In the genomic region with DNA sequence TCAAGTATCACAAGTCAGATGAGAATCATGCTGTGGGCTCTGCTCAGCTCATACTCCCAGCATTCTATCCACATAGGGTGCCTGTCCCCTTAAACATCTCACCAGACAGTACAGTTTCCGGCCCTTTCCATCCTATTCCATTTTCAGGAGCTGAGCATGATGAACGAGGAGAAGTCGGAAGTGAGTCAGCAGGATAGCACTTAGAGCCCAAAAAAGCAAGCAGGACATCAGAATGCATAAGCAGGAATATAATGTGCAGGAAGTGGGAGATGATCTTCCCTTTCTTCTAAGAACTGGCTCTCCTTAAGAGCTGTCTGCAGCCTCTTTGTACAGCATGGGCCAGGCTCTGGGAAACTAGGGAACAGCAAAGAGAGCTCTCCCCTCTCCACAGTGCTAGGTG, we compare ENCODE assay signal across 24 mouse cellular contexts. TPM values are rescaled to one million over a fixed set of nuclear protein-coding genes. Genes with fewer than 3 reads are reported as not detected.
DNase-seq lines count a peak whose midpoint lies in the region; ATAC-seq and TF ChIP-seq lines count a peak whose summit lies in the region.
"Had no signal": no experiment of that assay in that cellular context is flagged by ENCODE, and none has a peak within 500 bp of the region (broad histone marks: within the 10 kb centered on the region; RNA-seq: fewer than 3 reads in every experiment).

No protein-coding gene starts in this region.

- H3K9ac ChIP-seq in kidney, embryonic 15.5 days = no peak overlapping the region
- no peak overlapping the region for H3K9ac ChIP-seq in kidney, embryonic 14.5 days (ENCODE audit: low read depth, low read length)
- H3K9ac ChIP-seq: hindbrain, embryonic 12.5 days; limb, embryonic 15.5 days; liver, postnatal 0 days; neural tube, embryonic 12.5 days had no signal

- H3K27ac ChIP-seq in kidney, embryonic 15.5 days = 0 out of 2 replicates have a peak overlapping the region, but pooled peaks have one; percentile 13
- H3K27ac ChIP-seq in kidney, embryonic 14.5 days (ENCODE audit: low read depth, low read length) = no peak overlapping the region
- no peak overlapping the region for H3K27ac ChIP-seq in gastrocnemius, adult 2 months
- H3K27ac ChIP-seq: hindbrain, embryonic 12.5 days; limb, embryonic 15.5 days; midbrain, embryonic 10.5 days; neural tube, embryonic 12.5 days had no signal

- no peak for TF ChIP-seq CTCF in lung, adult 2 months (IDR thresholded peaks at IDR 0.05; ENCODE audit: insufficient read depth, low read length)
- TF ChIP-seq CTCF in gastrocnemius, adult 2 months (IDR thresholded peaks at IDR 0.05) = no peak

- H3K9me3 ChIP-seq in kidney, embryonic 15.5 days (replicated peaks) = no peaks in the 10 kb centered on the region
- no peaks in the 10 kb centered on the region for H3K9me3 ChIP-seq in kidney, embryonic 14.5 days (ENCODE audit: control insufficient read depth, low read length)
- H3K9me3 ChIP-seq: G1E; hindbrain, embryonic 12.5 days; limb, embryonic 15.5 days; midbrain, embryonic 10.5 days; neural tube, embryonic 12.5 days had no signal

- no peak for ATAC-seq in kidney, embryonic 15.5 days (replicated peaks; ENCODE audit: low FRiP score)
- no peak for ATAC-seq in kidney, embryonic 14.5 days (ENCODE audit: low FRiP score, low TSS enrichment)
- ATAC-seq: CD4-positive, CD25-positive, alpha-beta regulatory T cell, adult 4 months; forebrain, embryonic 14.5 days; inflammation-experienced regulatory T-cells, adult 6 months; liver, postnatal 0 days had no signal

- DNase-seq in lung, postnatal 10 days = peak; percentile 20
- no peak for DNase-seq in lung, adult 2 months
- DNase-seq in brain, adult 2 months (ENCODE audit: low read depth, low spot score) = peak; percentile 85
- peak; percentile 32 to 39 for DNase-seq in left cerebral cortex, postnatal 14 days (ENCODE audit: low spot score in 2 of 2)
- DNase-seq in gastrocnemius, adult 2 months = no peak
- no peak for DNase-seq in thymus, postnatal 14 days
- DNase-seq: adrenal gland, adult 8-10 months; cerebellum, adult 11-12 months; cerebellum, postnatal 25 days; gastrocnemius, postnatal 14 days; heart, postnatal 10 days; liver, postnatal 0 days; thymus, adult 18-20 months had no signal

- no peak overlapping the region for H3K4me2 ChIP-seq in kidney, embryonic 15.5 days
- no peak overlapping the region for H3K4me2 ChIP-seq in kidney, embryonic 14.5 days (replicated peaks; ENCODE audit: low read depth, low read length)
- H3K4me2 ChIP-seq: hindbrain, embryonic 12.5 days; limb, embryonic 15.5 days; neural tube, embryonic 12.5 days had no signal

- no peaks in the 10 kb centered on the region for H3K36me3 ChIP-seq in kidney, embryonic 15.5 days
- no peaks in the 10 kb centered on the region for H3K36me3 ChIP-seq in kidney, embryonic 14.5 days (ENCODE audit: control insufficient read depth, insufficient read depth, low read length)
- H3K36me3 ChIP-seq: G1E; hindbrain, embryonic 12.5 days; limb, embryonic 15.5 days; midbrain, embryonic 10.5 days; neural tube, embryonic 12.5 days had no signal

- 64% methylated on average over 3 of the region's 3 CpGs for WGBS in kidney, embryonic 15.5 days
- WGBS in kidney, embryonic 14.5 days = 60% methylated on average over 3 of the region's 3 CpGs
- WGBS in lung, adult 2 months = 32% methylated on average over 3 of the region's 3 CpGs

- H3K27me3 ChIP-seq in kidney, embryonic 15.5 days = no peaks in the 10 kb centered on the region
- H3K27me3 ChIP-seq in kidney, embryonic 14.5 days (ENCODE audit: control insufficient read depth, insufficient read depth, low read length) = no peaks in the 10 kb centered on the region
- H3K27me3 ChIP-seq: limb, embryonic 15.5 days; neural tube, embryonic 12.5 days had no signal

- intact Hi-C loops in left cerebral cortex, postnatal 14 days (cut with DNase I) = no loop called here
- intact Hi-C loops in gastrocnemius, adult 2 months (cut with DNase I) = no loop called here

- H3K4me1 ChIP-seq in kidney, embryonic 15.5 days = peaks cover 6% of the 10 kb centered on the region; the same call in 1 of the 2 replicates
- H3K4me1 ChIP-seq in kidney, embryonic 14.5 days (ENCODE audit: control insufficient read depth, insufficient read depth, low read length) = no peaks in the 10 kb centered on the region
- H3K4me1 ChIP-seq in lung, adult 2 months (ENCODE audit: control insufficient read depth, insufficient read depth, low read length) = no peaks in the 10 kb centered on the region; the same call in 1 of the 2 replicates
- H3K4me1 ChIP-seq: hindbrain, embryonic 12.5 days; limb, embryonic 15.5 days; midbrain, embryonic 10.5 days; neural tube, embryonic 12.5 days had no signal

- no peak overlapping the region for H3K4me3 ChIP-seq in kidney, embryonic 15.5 days (replicated peaks)
- H3K4me3 ChIP-seq in kidney, embryonic 14.5 days (ENCODE audit: low read length) = no peak overlapping the region
- H3K4me3 ChIP-seq in lung, adult 2 months (replicated peaks; ENCODE audit: extremely low read depth, low read depth, low read length) = no peak overlapping the region
- no peak overlapping the region for H3K4me3 ChIP-seq in gastrocnemius, adult 2 months
- H3K4me3 ChIP-seq: erythroblast, embryonic 14.5 days; hindbrain, embryonic 12.5 days; limb, embryonic 15.5 days; midbrain, embryonic 10.5 days; neural tube, embryonic 12.5 days had no signal

- TF ChIP-seq POLR2A in lung, adult 2 months (IDR thresholded peaks at IDR 0.05; ENCODE audit: borderline replicate concordance, extremely low read depth, low read depth, low read length) = no peak

RNA-seq across cellular contexts. Expression of a gene that starts 5.1 kb away (rescaled TPM):
- 15.5 and 17.4 TPM in 2 replicates for polyA plus RNA-seq in kidney, embryonic 15.5 days (2015; fragmentation: Nextera tagmentation; extraction: Ambion mirVana)
- 18.3 and 23.3 TPM in 2 replicates for polyA plus RNA-seq in kidney, embryonic 14.5 days (2014; fragmentation: Nextera tagmentation; extraction: Ambion mirVana)
- 24.3 and 26.4 TPM in 2 replicates for polyA plus RNA-seq in lung, adult 2 months (2012; rRNA removed)
- 10 to 100 TPM; 80.9 to 91.1 TPM for total RNA-seq in left cerebral cortex, postnatal 14 days (2021)
- 1 to 10 TPM; 8.1 to 10.0 TPM for total RNA-seq in gastrocnemius, adult 2 months (2021)

RNA-seq across cellular contexts. Expression of a gene that starts 49.2 kb away (rescaled TPM):
- 41.8 and 45.7 TPM in 2 replicates for polyA plus RNA-seq in kidney, embryonic 15.5 days (2015; fragmentation: Nextera tagmentation; extraction: Ambion mirVana)
- 47.8 and 50.8 TPM in 2 replicates for polyA plus RNA-seq in kidney, embryonic 14.5 days (2014; fragmentation: Nextera tagmentation; extraction: Ambion mirVana)
- 36.7 and 48.2 TPM in 2 replicates for polyA plus RNA-seq in lung, adult 2 months (2012; rRNA removed)
- total RNA-seq in left cerebral cortex, postnatal 14 days (2021) = 10 to 100 TPM; 18.2 to 20.0 TPM
- total RNA-seq in gastrocnemius, adult 2 months (2021) = 10 to 100 TPM in 1 of 2 experiments, 1 to 10 TPM in 1; 9.8 to 13.0 TPM

Comparison
In these comparisons a context has a peak if more than half of its experiments do, and no peak if none do; other contexts are left out.
1. DNase-seq: peak in lung, postnatal 10 days (single experiment), brain, adult 2 months (single experiment) and left cerebral cortex, postnatal 14 days (2 of 2); none in lung, adult 2 months (single experiment), gastrocnemius, adult 2 months (single experiment) and thymus, postnatal 14 days (single experiment).